Mouse (Mus musculus) heart, adult 18-20 months (tissue): ENCODE data around the gene Bud23. TPM values are rescaled to one million over a fixed set of nuclear protein-coding genes. Genes with fewer than 3 reads are reported as not detected.
"Not testable (repeated sequence)": the region's sequence is repeated elsewhere in the genome, so short reads cannot be mapped to it uniquely, and the experiment has no call there.

Experiments
- DNase-seq, 2 experiments: peaks; one replicate each; pipeline ENCODE4 v3.0.0; 2021 to 2022; ENCODE audit warnings: mixed read lengths in 1 of 2
- total RNA-seq, 2 experiments: library from RNA; stranded (reverse); gene quantifications; 2 replicates each; pipeline ENCODE4 v1.2.3; 2021

Bud23 gene
- total RNA-seq, 2 experiments from 2014 or later = 22.5 to 25.0 TPM

- DNase-seq = no peak
Measured at GRCm38 (mm10) chr5:135072061-135072460, 7.3 kb upstream of the Bud23 start.

GRCm38 (mm10) chr5:135070448-135070847, 5.7 kb upstream of the Bud23 start:
- DNase-seq = no peak

- DNase-seq = no peak
Measured at GRCm38 (mm10) chr5:135066008-135066407, 1.2 kb upstream of the Bud23 start.

GRCm38 (mm10) chr5:135064382-135064766, 385 bp downstream of the Bud23 start:
- DNase-seq = no peak

GRCm38 (mm10) chr5:135063629-135064381, 954 bp downstream of the Bud23 start, which contains the start of gene Dnajc30:
Gene Dnajc30 (plus strand): TSS chr5:135064202.
- peak; percentile 97 for DNase-seq

- DNase-seq = no peak
Measured at GRCm38 (mm10) chr5:135053356-135053755, 11.4 kb downstream of the Bud23 start.

- not testable (repeated sequence) for DNase-seq
Measured at GRCm38 (mm10) chr5:135049268-135049667, 15.5 kb downstream of the Bud23 start.

- DNase-seq = no peak
Measured at GRCm38 (mm10) chr5:135048539-135048938, 16.2 kb downstream of the Bud23 start.

- no peak for DNase-seq
Measured at GRCm38 (mm10) chr5:135044575-135044974, 20.2 kb downstream of the Bud23 start.

GRCm38 (mm10) chr5:135042105-135042788, 22.5 kb downstream of the Bud23 start:
- DNase-seq = no peak

GRCm38 (mm10) chr5:135040777-135041176, 24.0 kb downstream of the Bud23 start:
- DNase-seq = no peak

- DNase-seq = no peak
Measured at GRCm38 (mm10) chr5:135040059-135040458, 24.7 kb downstream of the Bud23 start.

- no peak for DNase-seq
Measured at GRCm38 (mm10) chr5:135039541-135039940, 25.2 kb downstream of the Bud23 start.

- DNase-seq = no peak
Measured at GRCm38 (mm10) chr5:135037946-135038345, 26.8 kb downstream of the Bud23 start.

- no peak for DNase-seq
Measured at GRCm38 (mm10) chr5:135035608-135036359, 29.0 kb downstream of the Bud23 start.

GRCm38 (mm10) chr5:135034593-135034992, 30.2 kb downstream of the Bud23 start:
- no peak for DNase-seq

GRCm38 (mm10) chr5:135032581-135032980, 32.2 kb downstream of the Bud23 start:
- no peak for DNase-seq

GRCm38 (mm10) chr5:135029007-135029854, 35.5 kb downstream of the Bud23 start:
- peak; percentile 55 to 61 for DNase-seq

GRCm38 (mm10) chr5:135025899-135026298, 38.9 kb downstream of the Bud23 start:
- no peak for DNase-seq

GRCm38 (mm10) chr5:135024665-135025224, 40.0 kb downstream of the Bud23 start:
- no peak for DNase-seq
